Mouse (Mus musculus) splenic B cell, adult 2 months (primary cell): Measurements from ENCODE around the gene Spon1.
A peak's percentile ranks its signal among the peaks of the same experiment; 100 is the strongest.

Experiments used
- DNase-seq: peaks from one replicate; pipeline ENCODE4 v3.0.0-alpha.2; 2011; ENCODE audit warnings: low read depth, low spot score
- H3K27me3 ChIP-seq: 2 replicates; pipeline ENCODE4 v1.6.1; 2012; ENCODE audit warnings: mild to moderate bottlenecking, low read length, moderate library complexity, mixed read lengths; ENCODE audit not compliant: control insufficient read depth, poor library complexity, insufficient read depth, severe bottlenecking
- H3K36me3 ChIP-seq: 2 replicates; pipeline ENCODE4 v1.6.1; 2012; ENCODE audit warnings: mild to moderate bottlenecking, low read length, moderate library complexity, mixed read lengths; ENCODE audit not compliant: control insufficient read depth, poor library complexity, insufficient read depth, severe bottlenecking

Gene Spon1

DNA sequence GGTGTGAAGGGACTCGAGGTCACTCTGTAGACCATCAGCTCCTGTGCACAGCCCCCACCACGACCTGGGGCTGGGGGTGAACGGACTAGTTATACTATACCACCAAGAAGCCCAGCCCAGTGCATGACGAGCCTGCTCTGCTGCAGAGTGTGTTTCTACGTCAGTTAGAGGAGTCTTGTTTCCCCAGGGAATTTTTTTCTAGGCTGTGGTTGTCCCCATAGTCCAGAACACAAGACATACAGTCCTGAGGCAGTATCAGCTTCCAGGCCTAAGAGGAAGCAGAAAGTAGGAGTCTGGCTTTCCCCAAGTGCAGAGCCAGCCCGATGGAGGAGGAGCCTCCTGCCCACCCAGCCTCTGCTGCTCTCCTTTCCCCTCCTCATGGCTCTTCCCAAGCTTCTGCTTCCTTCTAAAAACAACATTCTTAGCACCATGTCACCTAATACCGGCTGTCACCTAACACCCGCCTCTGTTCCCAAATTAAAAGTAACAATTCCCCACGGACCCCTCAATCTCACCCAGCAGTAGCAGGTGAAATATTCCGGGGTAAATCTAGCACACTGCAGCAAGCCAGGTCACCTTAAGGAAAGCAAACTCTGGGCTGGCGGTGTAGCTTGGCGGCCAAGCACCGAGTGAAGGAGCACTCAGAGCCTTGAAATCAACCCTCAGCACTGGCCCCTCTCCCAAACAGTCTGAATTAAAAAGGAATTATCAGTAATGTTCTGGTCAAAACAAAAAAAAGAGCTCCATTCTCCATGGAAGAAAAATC is 306.2 kb downstream of the Spon1 start:
- H3K27me3 ChIP-seq, result no peaks in the 10 kb centered on the region
- no peaks in the 10 kb centered on the region for H3K36me3 ChIP-seq
- peak; percentile 29 for DNase-seq

DNA sequence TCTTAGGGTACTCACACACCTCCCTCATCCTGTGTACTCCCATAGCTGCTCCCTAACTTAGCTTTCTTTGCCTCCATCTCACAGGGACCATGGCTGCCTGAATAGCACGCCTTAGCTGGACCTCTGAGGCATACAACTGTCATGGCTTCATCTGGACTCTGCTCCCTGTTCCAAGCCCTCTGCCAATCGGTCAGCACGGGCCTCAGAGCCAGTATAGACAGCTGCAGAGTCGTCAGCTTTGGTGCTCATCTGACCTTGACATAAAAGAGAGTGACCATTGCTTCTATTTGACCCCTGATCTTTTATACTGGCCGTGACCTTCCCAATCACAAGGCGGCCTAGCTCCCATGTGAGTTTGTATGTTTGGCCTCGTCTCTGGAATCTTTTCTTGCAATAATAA is 308.3 kb downstream of the Spon1 start:
- H3K36me3 ChIP-seq, result no peaks in the 10 kb centered on the region
- no peak for DNase-seq
- no peaks in the 10 kb centered on the region for H3K27me3 ChIP-seq

DNA sequence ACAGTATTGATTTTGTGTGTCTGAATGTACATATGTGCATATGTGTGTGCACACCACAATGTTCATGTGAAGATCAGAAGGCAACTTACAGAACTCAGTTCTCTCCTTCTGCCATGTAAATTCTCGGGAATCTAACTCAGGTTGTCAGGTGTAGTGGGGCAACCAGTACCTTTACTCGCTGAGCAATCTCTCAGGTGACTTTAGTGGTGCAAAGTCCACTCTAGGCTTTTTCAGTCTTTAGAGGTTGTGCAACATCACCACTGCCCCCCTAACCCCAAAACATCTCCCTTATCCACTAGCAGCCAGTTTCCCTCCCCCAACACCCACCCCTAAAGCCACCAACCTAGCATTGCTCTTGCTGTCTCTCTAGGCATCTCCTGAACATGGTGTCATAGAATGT is 308.8 kb downstream of the Spon1 start:
- Histone ChIP-seq H3K27me3 (no peaks in the 10 kb centered on the region), H3K36me3 (no peaks in the 10 kb centered on the region)
- no peak for DNase-seq

DNA sequence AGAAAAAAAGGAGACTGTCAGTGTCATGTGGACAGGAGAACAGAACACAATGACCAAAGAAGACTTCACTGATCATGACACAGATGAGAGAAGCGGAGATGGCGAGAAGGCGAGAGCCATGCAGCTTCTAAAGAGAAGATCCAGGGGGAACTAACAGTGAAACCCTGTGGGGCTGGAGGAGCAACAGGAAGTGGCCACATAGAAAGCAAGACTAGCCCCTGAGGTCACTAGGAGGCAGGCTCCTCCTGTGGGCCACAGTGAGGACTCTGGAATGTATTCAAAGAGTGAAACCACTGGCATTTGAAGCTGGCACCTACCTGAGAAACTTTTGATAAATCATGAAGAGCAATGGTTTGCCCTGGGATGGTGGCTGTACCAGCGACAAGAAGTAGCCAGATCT is 313.5 kb downstream of the Spon1 start:
- no peaks in the 10 kb centered on the region for H3K36me3 ChIP-seq
- no peaks in the 10 kb centered on the region for H3K27me3 ChIP-seq
- no peak for DNase-seq

- no peak for DNase-seq
- no peaks in the 10 kb centered on the region for H3K36me3 ChIP-seq
- H3K27me3 ChIP-seq, result no peaks in the 10 kb centered on the region
Observed at GRCm38 (mm10) chr7:114080250-114080649, 314.5 kb downstream of the Spon1 start.

DNA sequence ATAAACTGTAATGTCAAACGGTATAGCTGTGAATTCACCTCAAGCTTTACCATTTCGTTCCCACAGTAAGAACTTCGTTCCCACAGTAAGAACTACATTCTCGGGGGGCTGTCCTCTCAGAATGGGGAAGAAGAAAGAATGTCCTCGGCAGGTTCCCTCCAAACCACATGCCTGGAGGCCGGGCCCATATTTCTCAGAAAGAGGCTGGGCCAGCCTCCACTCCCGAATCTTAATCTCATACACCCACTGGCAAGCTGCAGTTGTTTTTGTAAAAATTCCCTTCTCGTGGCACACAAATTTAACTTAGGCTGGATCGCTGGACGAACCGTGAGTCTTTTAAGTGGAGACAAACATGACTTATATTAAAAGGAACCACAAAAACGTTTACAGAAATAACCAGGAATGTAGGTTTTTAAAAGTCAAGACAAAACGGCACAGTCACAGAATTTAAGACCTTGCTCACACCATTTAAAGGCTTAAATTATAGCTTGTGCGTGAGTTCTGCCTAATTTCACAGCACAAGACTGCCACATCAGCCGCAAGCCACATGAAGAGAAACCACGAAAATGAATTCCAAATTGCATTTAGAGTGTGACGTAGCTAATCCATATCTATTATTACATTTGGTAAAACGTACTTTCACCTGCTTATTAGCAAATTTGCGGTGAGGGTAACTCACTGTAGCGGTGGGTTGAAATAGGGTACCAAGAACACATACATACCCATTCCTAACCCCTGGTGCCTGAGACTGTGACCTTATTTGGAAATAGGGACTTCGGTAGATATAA is 316.0 kb downstream of the Spon1 start:
- DNase-seq, result no peak
- Histone ChIP-seq H3K27me3 (no peaks in the 10 kb centered on the region), H3K36me3 (no peaks in the 10 kb centered on the region)

- no peak for DNase-seq
- Histone ChIP-seq H3K27me3 (no peaks in the 10 kb centered on the region), H3K36me3 (no peaks in the 10 kb centered on the region)
Observed at GRCm38 (mm10) chr7:114083088-114083487, 317.3 kb downstream of the Spon1 start.

DNA sequence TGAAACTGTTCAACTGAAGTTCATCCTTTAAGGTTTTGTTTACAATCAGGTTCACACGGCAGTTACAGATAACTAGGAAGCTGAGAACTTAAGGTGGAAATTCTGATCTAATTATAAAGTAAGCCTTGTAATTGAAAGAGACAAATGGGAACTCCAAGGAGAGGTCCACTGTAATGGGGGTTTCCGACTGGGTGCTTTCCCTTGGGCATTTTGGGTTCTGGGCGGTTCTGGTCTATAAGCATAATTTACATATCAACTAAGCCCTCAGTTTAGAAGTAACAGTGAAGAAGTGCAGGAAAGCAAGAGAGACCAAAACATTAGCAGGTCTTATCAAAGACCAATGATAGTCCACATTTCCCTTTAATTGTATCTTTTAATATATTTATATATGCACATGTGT is 318.0 kb downstream of the Spon1 start:
- H3K27me3 ChIP-seq, result no peaks in the 10 kb centered on the region
- peak; percentile 87 for DNase-seq
- no peaks in the 10 kb centered on the region for H3K36me3 ChIP-seq

DNA sequence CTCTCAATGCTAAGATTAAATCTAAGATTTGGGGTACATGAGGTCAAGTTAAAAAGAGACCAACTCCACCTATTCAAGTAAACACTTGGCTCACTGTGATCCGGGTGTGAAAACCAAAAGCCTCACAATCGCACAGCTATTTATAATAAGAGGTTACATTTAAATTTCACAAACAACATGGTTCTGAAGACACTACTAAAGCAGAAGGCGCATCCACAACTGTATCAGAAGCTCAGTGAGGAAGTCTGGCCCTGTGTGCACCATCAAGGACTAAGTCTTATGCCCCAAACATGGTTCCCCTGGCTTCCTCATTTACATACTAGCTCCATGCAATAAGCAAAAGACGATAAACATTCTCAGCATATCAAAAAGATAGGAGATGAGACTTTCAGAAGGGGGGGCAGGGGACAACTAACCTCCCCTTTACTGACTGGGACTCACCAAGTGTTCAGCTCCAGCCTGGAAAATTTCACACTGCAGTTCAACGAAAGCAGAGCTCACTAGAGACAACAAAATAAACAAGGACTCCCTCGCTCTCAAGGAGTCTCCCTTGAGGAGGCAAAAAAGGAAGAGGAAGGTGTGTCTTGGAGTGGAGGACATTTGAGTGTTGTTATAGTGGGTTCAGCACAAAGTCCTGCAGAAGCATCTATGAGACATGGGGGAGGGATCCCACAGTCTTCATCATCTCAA is 320.4 kb downstream of the Spon1 start:
- no peaks in the 10 kb centered on the region for H3K36me3 ChIP-seq
- peak; percentile 54 for DNase-seq
- H3K27me3 ChIP-seq, result no peaks in the 10 kb centered on the region

- no peak for DNase-seq
- Histone ChIP-seq H3K27me3 (no peaks in the 10 kb centered on the region), H3K36me3 (no peaks in the 10 kb centered on the region)
Observed at GRCm38 (mm10) chr7:114087341-114087740, 321.5 kb downstream of the Spon1 start.

- peak; percentile 47 for DNase-seq
- no peaks in the 10 kb centered on the region for H3K27me3 ChIP-seq
- H3K36me3 ChIP-seq, result no peaks in the 10 kb centered on the region
Observed at GRCm38 (mm10) chr7:114087986-114088385, 322.2 kb downstream of the Spon1 start.

- H3K36me3 ChIP-seq, result no peaks in the 10 kb centered on the region
- H3K27me3 ChIP-seq, result no peaks in the 10 kb centered on the region
- DNase-seq, result no peak
Observed at GRCm38 (mm10) chr7:114088918-114089317, 323.1 kb downstream of the Spon1 start.

- Histone ChIP-seq H3K27me3 (no peaks in the 10 kb centered on the region), H3K36me3 (no peaks in the 10 kb centered on the region)
- no peak for DNase-seq
Observed at GRCm38 (mm10) chr7:114090231-114090630, 324.4 kb downstream of the Spon1 start.

DNA sequence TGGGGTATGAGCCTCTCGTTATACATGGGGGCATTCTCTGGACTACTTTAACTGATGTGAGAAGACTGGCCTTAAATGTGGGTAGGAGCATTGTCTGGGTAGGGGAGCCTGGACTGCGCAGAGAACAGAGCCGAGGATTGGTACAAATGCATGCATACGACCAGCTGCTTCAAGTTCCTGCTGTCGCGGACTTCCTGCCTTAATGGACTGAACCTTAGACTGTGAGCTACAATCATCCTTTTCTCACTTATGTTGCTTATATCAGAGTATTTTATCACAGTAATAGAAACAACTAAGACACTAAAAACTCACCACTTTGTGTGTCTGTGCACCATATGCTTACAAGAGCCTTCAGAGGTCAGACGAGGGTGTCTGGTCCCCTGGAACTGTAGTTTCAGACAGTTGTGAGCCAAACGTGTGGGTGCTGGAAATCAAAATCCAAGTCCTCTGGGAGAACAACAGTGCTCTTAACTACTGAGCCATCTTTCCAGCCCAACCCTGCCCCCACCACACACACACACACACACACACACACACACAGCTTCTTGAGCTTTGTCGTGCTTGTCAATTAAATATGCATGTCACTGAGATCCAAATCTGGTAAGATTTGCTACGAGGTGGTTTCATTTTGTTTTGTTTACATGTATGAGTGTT is 325.2 kb downstream of the Spon1 start:
- Histone ChIP-seq H3K36me3 (no peaks in the 10 kb centered on the region), H3K27me3 (no peaks in the 10 kb centered on the region)
- no peak for DNase-seq
